Mouse (Mus musculus): Measurements from ENCODE around the gene Slc26a9.

DNA sequence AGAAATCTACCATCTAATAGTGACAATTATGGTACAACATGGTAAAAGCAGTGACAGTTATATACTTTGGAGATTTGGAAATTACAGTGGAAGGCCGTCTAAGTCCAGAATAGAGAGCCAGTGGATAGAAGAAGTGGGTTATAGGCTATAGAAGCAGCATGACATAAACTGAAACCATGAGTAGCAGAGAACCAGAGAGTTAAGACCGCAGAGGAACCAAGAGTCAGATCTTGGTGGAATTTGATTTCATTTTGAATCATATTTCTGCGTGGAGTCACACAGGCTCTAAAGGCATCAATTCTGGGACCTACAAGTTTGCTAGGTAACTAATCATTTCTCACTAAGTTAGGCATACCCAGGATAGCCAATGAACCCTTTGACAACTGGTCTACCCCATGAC is 45.1 kb upstream of the Slc26a9 start:
- no peak for TF ChIP-seq EP300 (IDR thresholded peaks at IDR 0.05)
- TF ChIP-seq CTCF (IDR thresholded peaks at IDR 0.05) = no peak

All from lung, postnatal 0 days (tissue).